ENCODE assay signal across 8 mouse cellular contexts in genomic region chr13:21996101-21996839, GRCm38 (mm10). TPM values are rescaled to one million over a fixed set of nuclear protein-coding genes. Genes with fewer than 3 reads are reported as not detected.
A peak's percentile ranks its signal among the peaks of the same experiment; 100 is the strongest.
DNase-seq lines count a peak whose midpoint lies in the region; ATAC-seq lines count a peak whose summit lies in the region.

No protein-coding gene starts in this region.

- DNase-seq in lung, postnatal 36 days: peak; percentile 38
- no peak for DNase-seq in lung, postnatal 14 days
- peak; percentile 81 for DNase-seq in embryonic facial prominence, embryonic 11.5 days (ENCODE audit: low spot score)
- DNase-seq in limb, embryonic 10.5 days (ENCODE audit: low spot score): peak; percentile 72
- DNase-seq in neural tube, embryonic 11.5 days (ENCODE audit: low spot score): peak; percentile 66
- no peak for DNase-seq in cerebellum, adult 8-10 months
- no peak for DNase-seq in thymus, postnatal 36 days
- DNase-seq in right cerebral cortex, postnatal 25 days: no peak

- peaks cover 37% of the 10 kb centered on the region for H3K27me3 ChIP-seq in embryonic facial prominence, embryonic 11.5 days (ENCODE audit: control insufficient read depth, insufficient read depth, low read length)
- peaks cover 68% of the 10 kb centered on the region for H3K27me3 ChIP-seq in limb, embryonic 10.5 days (ENCODE audit: low read depth, poor library complexity, severe bottlenecking)
- H3K27me3 ChIP-seq in neural tube, embryonic 11.5 days (ENCODE audit: control insufficient read depth, insufficient read depth, low read length): peaks cover 61% of the 10 kb centered on the region

- H3K36me3 ChIP-seq in embryonic facial prominence, embryonic 11.5 days (replicated peaks; ENCODE audit: control insufficient read depth, insufficient read depth, low read depth, low read length): no peaks in the 10 kb centered on the region
- H3K36me3 ChIP-seq in limb, embryonic 10.5 days: no peaks in the 10 kb centered on the region
- no peaks in the 10 kb centered on the region for H3K36me3 ChIP-seq in neural tube, embryonic 11.5 days (ENCODE audit: control insufficient read depth, insufficient read depth, low read length)

- H3K27ac ChIP-seq in embryonic facial prominence, embryonic 11.5 days (replicated peaks; ENCODE audit: low read depth, low read length): no peak overlapping the region
- H3K27ac ChIP-seq in limb, embryonic 10.5 days: no peak overlapping the region
- H3K27ac ChIP-seq in neural tube, embryonic 11.5 days (ENCODE audit: low read depth, low read length): no peak overlapping the region

- H3K9ac ChIP-seq in embryonic facial prominence, embryonic 11.5 days (replicated peaks; ENCODE audit: low read length): no peak overlapping the region
- H3K9ac ChIP-seq in neural tube, embryonic 11.5 days (ENCODE audit: low read length): no peak overlapping the region

- H3K4me1 ChIP-seq in embryonic facial prominence, embryonic 11.5 days (ENCODE audit: control insufficient read depth, insufficient read depth, low read length): no peaks in the 10 kb centered on the region
- peaks cover 25% of the 10 kb centered on the region for H3K4me1 ChIP-seq in limb, embryonic 10.5 days
- 0 out of 2 replicates have a peak, but pooled peaks cover 7% of the 10 kb centered on the region for H3K4me1 ChIP-seq in neural tube, embryonic 11.5 days (ENCODE audit: control insufficient read depth, insufficient read depth, low read length)

- no peak for ATAC-seq in embryonic facial prominence, embryonic 11.5 days (replicated peaks; ENCODE audit: insufficient number of reproducible peaks, low FRiP score, low TSS enrichment, low read depth)
- no peak; the same call in 1 of the 2 replicates for ATAC-seq in neural tube, embryonic 11.5 days (ENCODE audit: insufficient read depth, low FRiP score, low TSS enrichment)

- no peaks in the 10 kb centered on the region for H3K9me3 ChIP-seq in embryonic facial prominence, embryonic 11.5 days (replicated peaks; ENCODE audit: control insufficient read depth, low read length)
- no peaks in the 10 kb centered on the region for H3K9me3 ChIP-seq in limb, embryonic 10.5 days (replicated peaks)
- no peaks in the 10 kb centered on the region for H3K9me3 ChIP-seq in neural tube, embryonic 11.5 days (ENCODE audit: control insufficient read depth, low read length)

- H3K4me3 ChIP-seq in embryonic facial prominence, embryonic 11.5 days (ENCODE audit: low read depth, low read length): peak overlapping the region; percentile 21
- H3K4me3 ChIP-seq in limb, embryonic 10.5 days: peak overlapping the region; percentile 52
- peak overlapping the region; percentile 36 for H3K4me3 ChIP-seq in neural tube, embryonic 11.5 days (ENCODE audit: low read depth, low read length)

- H3K4me2 ChIP-seq in embryonic facial prominence, embryonic 11.5 days (ENCODE audit: low read depth, low read length): peak overlapping the region; percentile 22
- peak overlapping the region; percentile 57 for H3K4me2 ChIP-seq in neural tube, embryonic 11.5 days (ENCODE audit: low read depth)

- 2% methylated on average over 12 of the region's 12 CpGs for WGBS in embryonic facial prominence, embryonic 11.5 days
- WGBS in limb, embryonic 10.5 days: 2% methylated on average over 12 of the region's 12 CpGs
- 2% methylated on average over 12 of the region's 12 CpGs for WGBS in neural tube, embryonic 11.5 days

RNA-seq across cellular contexts. Expression of gene Prss16, which starts 13.3 kb away (rescaled TPM):
- polyA plus RNA-seq in embryonic facial prominence, embryonic 11.5 days (2014; fragmentation: Nextera tagmentation; extraction: Ambion mirVana): 0.25 and 0.50 TPM in 2 replicates
- 0.20 TPM in 1 of 2 replicates, not detected in the other for polyA plus RNA-seq in limb, embryonic 10.5 days (2016; fragmentation: Nextera tagmentation; extraction: Ambion mirVana)
- 0.21 and 0.27 TPM in 2 replicates for polyA plus RNA-seq in neural tube, embryonic 11.5 days (2014; fragmentation: Nextera tagmentation; extraction: Ambion mirVana)

RNA-seq across cellular contexts. Expression of gene Pom121l2, which starts 15.3 kb away (rescaled TPM):
- polyA plus RNA-seq in embryonic facial prominence, embryonic 11.5 days (2014; fragmentation: Nextera tagmentation; extraction: Ambion mirVana): 0.24 TPM in 1 of 2 replicates, not detected in the other
- 0.14 and 0.28 TPM in 2 replicates for polyA plus RNA-seq in limb, embryonic 10.5 days (2016; fragmentation: Nextera tagmentation; extraction: Ambion mirVana)
- 0.16 and 0.19 TPM in 2 replicates for polyA plus RNA-seq in neural tube, embryonic 11.5 days (2014; fragmentation: Nextera tagmentation; extraction: Ambion mirVana)

RNA-seq across cellular contexts. Expression of gene Hist1h2ah, which starts 39.1 kb away (rescaled TPM):
- 4.2 and 20.5 TPM in 2 replicates for polyA plus RNA-seq in embryonic facial prominence, embryonic 11.5 days (2014; fragmentation: Nextera tagmentation; extraction: Ambion mirVana)
- 7.3 and 8.5 TPM in 2 replicates for polyA plus RNA-seq in limb, embryonic 10.5 days (2016; fragmentation: Nextera tagmentation; extraction: Ambion mirVana)
- polyA plus RNA-seq in neural tube, embryonic 11.5 days (2014; fragmentation: Nextera tagmentation; extraction: Ambion mirVana): 6.6 and 16.2 TPM in 2 replicates

RNA-seq across cellular contexts. Expression of gene Hist1h2bk, which starts 39.4 kb away (rescaled TPM):
- 15.9 and 24.3 TPM in 2 replicates for polyA plus RNA-seq in embryonic facial prominence, embryonic 11.5 days (2014; fragmentation: Nextera tagmentation; extraction: Ambion mirVana)
- 10.3 and 11.8 TPM in 2 replicates for polyA plus RNA-seq in limb, embryonic 10.5 days (2016; fragmentation: Nextera tagmentation; extraction: Ambion mirVana)
- 6.2 and 10.8 TPM in 2 replicates for polyA plus RNA-seq in neural tube, embryonic 11.5 days (2014; fragmentation: Nextera tagmentation; extraction: Ambion mirVana)

RNA-seq across cellular contexts. Expression of gene Hist1h4i, which starts 44.9 kb away (rescaled TPM):
- polyA plus RNA-seq in embryonic facial prominence, embryonic 11.5 days (2014; fragmentation: Nextera tagmentation; extraction: Ambion mirVana): 31.9 and 34.5 TPM in 2 replicates
- 27.4 and 36.3 TPM in 2 replicates for polyA plus RNA-seq in limb, embryonic 10.5 days (2016; fragmentation: Nextera tagmentation; extraction: Ambion mirVana)
- polyA plus RNA-seq in neural tube, embryonic 11.5 days (2014; fragmentation: Nextera tagmentation; extraction: Ambion mirVana): 25.5 and 29.2 TPM in 2 replicates

Comparison
In these comparisons a context has a peak if more than half of its experiments do, and no peak if none do; other contexts are left out.
1. DNase-seq: peak in lung, postnatal 36 days (single experiment), embryonic facial prominence, embryonic 11.5 days (single experiment), limb, embryonic 10.5 days (single experiment) and neural tube, embryonic 11.5 days (single experiment); none in lung, postnatal 14 days (single experiment), cerebellum, adult 8-10 months (single experiment), thymus, postnatal 36 days (0 of 2) and right cerebral cortex, postnatal 25 days (single experiment).
2. Peak in every context shown above with its lines, with median percentiles within 50 percentile points of each other: H3K4me3 ChIP-seq.